Mouse (Mus musculus) heart, adult 8-10 months (tissue): ENCODE results near the gene Zfp652. TPM values are rescaled to one million over a fixed set of nuclear protein-coding genes. Genes with fewer than 3 reads are reported as not detected.
"Not testable (repeated sequence)": the region's sequence is repeated elsewhere in the genome, so short reads cannot be mapped to it uniquely, and the experiment has no call there.

Experiments used
- DNase-seq: peaks from one replicate; pipeline ENCODE4 v3.0.0; 2022; ENCODE audit warnings: low spot score
- total RNA-seq, 4 experiments: library from RNA; stranded (reverse); gene quantifications; 2 replicates each; pipeline ENCODE4 v1.2.4; 2022

Zfp652 gene
- total RNA-seq, 4 experiments from 2014 or later: 49.0 to 60.2 (median 53.5) TPM

DNA sequence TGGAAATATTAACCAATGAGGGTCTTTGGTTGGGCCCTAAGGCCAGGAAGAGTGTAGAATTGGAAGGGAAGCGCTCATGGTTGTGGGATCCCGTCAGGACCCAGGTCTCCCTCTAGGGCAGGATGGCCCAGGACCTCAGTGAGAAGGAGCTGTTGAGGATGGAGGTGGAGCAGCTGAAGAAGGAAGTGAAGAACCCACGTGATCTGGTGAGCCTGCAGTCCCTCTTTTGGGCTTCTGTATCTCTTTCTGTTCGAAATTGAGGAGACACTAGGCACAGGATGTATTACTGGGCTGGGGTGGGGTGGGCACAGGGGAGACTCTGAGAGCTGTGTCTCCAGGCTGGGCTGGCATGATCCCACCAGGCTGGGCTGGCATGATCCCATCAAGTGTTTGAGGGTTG lies 132.5 kb downstream of the Zfp652 start:
- no peak for DNase-seq

DNA sequence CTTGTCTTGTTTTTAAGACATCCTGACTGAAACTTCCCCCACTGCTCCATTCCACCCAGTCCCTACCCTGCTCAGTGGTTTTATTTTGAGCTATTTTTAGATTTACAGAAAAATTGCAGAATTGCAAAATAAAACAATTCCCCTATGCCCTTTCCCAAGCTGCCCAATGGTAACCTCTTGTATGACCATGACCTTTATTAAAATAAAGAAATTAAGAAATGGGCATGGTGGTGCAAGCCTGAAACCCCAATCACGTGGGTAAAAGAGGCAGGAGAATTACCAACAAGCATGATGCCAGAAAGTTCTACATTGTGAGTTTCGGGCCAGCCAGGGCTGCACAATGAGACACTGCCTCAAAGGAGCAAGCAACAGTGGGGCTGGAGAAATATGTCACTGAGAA lies 138.4 kb downstream of the Zfp652 start:
- DNase-seq: no peak

DNA sequence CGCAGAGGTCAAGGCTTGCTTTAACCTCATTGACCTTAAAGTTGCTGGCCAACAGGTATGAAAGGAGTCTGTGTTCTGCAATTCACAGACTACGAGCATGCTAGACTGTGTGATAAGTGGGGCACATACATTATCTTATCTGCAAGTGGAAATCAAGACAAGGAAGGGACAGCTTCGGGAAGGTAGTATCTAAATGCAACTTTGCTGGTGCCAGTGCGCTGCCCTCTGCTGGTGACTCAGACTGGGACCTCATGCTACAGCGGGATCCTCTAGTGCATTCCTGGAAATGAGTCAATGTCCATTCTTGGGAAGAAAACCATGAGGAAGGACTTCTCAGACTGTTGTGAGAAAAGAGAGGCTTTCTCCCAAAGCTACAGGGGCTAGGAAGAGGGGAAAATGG lies 141.2 kb downstream of the Zfp652 start:
- no peak for DNase-seq

DNA sequence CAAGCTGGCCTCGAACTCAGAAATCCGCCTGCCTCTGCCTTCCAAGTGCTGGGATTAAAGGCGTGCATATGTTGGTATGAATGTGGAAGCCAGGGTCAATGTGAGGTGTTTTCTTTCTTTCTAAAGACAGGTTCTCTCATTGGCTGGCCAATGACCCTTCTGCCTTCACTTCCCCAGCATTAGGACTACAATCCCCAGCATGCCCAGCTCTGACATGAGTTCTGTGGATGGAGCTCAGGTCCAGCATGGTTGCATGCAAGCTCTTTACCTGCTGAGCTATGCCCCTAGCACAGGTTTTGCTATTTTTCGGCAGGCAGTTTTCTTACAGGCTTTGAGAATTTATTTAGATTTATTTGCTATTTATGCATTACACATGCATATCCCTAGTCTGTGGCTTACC lies 144.8 kb downstream of the Zfp652 start:
- no peak for DNase-seq

DNA sequence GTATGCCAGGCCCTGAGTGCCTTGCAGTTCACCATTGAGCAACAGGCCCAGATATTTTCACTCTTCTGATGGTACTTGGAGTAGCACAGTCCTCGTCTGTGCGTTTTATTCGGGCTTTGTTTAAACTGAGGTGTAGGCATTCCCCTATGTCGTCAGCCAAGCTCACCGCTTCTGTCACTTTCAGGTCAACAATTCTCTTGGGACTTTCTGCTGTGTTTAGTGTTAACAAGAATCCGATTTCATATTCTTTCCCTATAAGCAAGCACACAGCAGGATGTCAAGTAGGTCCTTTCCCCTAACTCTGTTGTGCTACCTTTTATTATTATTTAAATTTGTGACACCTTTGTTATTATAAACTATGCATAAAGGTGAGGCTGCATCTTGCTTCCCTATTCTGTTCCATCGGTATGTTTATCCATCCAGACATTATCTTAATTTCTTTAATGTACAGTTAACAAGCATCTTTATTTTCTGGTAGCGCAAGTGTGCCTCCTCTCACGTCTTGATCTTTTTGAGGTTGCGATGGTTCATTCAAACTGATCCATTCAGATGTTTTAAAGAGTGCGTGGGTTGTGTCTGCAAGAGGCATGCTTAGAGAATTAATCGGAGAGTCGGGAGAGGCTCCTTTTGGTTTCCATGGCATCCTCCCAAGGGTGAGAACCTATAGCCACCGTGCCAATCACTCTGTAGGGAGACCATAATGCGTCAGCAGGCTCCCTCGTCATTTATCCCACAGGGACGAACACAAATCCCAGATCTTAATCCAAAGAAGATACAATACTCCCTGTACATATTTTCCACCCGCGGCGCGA lies 145.4 kb downstream of the Zfp652 start:
- no peak for DNase-seq

DNA sequence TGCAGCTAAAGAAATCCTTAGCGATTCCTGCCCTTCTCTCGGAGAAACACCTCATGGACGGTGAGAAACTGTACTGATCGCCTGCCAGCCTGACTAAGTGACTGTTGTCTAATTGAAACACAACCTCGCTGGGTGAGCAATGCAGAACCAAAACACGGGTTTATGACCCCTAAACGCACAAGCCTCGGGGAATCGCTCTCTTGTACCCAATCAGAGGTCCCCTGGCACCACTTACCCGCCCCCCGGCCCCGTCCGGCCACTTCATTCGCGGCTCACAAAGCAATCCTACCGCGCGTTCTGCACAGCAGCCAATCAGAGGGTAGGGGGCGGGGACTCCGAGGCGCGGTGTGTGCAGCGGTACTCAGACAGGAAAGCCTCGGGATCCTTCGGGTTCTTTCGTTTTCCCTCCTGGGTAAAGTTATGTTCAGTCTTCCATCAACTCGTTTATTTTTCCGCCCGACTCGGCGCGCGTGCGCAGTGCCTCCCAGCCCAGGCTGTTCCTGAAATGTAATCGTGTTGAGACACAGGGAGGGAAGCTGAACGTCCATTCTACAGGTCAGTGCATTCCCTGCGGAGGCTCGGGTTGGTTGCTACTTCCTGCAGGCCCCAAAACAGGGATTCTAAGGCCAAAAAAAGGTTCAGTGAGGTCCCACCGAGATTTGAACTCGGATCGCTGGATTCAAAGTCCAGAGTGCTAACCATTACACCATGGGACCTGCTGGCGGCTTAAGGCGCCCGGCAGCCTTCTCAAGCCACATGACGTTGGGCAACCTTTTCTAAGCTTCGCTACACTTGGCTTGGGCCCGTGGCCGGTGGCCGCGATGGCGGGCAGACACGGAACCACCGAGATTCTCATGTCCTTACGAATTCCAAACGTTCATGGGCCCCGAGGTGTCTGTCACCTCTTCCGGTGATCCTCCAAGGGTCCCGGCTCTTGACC lies 146.3 kb downstream of the Zfp652 start:
- peak; percentile 96 for DNase-seq

DNA sequence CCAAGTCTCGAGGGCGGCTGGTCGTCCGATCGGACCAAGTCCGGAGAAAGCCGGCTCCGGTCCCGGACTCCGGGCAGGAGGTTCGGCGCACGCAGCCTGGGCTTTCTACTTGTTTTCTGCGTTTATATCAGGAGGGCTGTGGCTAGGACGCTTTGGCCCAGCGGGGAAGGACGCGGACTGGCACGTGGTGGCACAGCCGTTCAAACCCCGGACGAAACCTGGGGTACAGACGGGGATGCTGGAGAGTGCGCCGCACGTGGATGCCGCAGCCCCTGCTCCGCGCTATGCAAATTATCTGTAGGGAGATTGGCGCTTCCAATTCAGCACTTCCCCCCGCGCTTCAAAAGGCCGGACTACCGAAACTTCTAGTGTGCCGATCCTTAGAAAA lies 147.0 kb downstream of the Zfp652 start:
- DNase-seq: peak; percentile 63

DNA sequence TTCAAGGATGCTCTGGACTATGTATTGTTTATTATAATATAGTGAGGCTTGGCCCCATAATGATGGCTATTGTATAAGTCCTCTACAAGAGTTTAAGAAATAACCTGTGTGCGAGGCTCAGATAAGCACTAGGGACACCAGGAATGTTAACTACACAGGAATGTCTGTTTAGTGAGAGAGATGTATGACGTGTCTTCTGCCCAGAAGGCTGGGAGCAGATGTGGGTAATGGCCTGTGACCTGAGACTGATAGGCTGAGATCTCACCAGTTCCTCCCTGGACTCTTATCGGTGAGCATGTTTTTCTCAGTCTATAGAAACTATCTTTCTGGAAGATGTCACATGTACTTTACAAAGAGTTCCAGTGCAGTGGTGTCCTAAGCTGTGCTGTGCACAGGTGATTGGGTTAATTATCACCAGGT lies 147.6 kb downstream of the Zfp652 start:
- no peak for DNase-seq

DNA sequence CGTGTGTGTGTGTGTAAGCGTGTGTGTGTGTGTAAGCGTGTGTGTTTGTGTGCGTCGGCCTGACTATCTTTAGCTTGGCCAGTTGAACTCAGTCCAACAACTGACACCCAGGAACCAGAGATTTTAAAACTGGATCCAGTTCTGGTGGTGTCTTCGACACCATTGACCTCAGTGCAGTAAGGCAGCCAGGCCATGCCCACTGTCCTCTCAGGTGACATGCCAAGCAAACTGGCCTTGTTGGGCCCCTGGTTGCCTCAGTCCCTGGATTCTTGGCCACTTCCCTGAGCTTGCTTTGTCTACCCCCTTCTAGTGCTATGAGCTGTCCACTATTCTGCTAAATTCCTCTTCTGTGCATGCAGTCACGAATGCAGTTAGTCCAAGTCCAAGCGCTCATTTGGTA lies 148.9 kb downstream of the Zfp652 start:
- DNase-seq: no peak

DNA sequence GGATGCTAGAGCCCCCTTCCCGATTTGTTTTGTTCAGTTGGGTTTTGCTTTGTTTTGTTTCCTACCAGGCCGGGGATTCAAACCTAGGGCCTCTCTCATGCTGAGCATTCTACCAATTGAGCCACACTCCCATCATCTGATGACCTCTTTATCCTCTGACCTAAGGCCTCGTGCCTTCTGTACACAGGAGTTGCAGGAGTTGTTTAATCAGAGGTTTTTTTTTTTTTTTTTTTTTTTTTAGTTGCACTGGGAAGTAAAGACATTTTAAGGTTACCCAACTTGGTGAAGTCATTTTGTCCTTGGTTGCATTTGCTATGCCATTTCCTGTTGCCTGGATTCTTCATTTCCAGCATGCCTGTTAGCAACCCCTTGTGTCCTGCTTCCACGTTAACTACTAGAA lies 157.0 kb downstream of the Zfp652 start:
- DNase-seq: no peak

DNA sequence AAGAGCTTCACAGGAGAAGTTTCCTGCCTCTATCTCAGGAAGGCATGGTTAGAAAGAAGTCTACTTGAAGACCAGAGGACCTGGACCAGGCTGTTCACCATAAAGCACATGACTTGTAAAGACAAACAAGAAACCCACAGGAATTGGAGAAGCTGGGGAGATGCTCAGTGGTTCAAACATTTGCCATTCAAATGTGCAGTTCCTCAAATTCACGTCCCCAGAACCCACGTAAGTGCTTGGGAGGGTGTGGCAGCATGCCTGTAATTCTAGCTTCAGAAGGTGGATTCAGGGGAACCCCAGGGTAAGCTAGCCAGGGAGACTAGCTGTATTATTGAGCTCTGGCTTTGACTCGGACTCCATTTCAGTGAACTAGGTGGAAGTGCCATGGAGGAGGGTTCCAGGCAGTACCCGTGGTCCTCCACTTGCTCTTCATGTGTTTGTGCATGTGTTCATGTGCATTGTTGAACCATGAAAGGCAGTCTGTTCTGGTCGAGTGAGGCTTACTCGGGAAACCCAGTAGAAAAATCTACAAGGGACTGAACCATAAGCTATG lies 157.5 kb downstream of the Zfp652 start:
- no peak for DNase-seq

DNA sequence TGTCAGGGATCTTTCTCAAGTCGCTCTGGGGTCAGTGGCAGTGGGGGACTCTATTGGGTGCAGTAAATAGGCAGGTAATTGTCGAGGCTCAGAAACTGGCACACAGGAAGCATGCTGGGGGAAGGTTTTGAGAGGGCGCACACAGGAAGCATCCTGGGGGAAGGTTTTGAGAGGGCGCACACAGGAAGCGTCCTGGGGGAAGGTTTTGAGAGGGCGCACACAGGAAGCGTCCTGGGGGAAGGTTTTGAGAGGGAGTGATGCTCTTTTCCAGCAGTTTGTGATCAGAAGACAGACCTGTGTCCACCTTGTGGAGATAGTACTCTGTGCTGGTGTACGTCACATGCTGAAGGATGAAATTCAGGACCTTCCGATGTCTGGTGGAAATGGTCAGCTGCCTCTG lies 163.3 kb downstream of the Zfp652 start:
- no peak for DNase-seq

DNA sequence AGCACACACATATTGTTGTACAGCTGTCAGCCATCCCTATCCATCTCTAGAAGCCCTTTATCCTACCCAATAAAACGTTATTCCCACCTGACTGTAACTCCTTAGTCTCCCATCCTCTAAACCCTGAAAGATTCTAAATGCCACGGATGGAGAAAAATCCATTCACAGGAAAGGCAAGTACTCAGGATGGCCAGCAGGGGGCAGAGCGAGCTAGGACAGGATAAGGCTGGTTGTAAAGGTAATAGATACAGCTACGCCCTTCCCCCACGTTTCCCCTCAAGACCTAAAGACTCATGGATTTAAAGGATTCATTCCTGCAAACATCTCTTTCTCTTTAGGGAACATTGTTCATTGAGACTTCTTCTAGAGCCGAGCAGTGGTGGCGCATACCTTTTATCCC lies 163.8 kb downstream of the Zfp652 start:
- no peak for DNase-seq

DNA sequence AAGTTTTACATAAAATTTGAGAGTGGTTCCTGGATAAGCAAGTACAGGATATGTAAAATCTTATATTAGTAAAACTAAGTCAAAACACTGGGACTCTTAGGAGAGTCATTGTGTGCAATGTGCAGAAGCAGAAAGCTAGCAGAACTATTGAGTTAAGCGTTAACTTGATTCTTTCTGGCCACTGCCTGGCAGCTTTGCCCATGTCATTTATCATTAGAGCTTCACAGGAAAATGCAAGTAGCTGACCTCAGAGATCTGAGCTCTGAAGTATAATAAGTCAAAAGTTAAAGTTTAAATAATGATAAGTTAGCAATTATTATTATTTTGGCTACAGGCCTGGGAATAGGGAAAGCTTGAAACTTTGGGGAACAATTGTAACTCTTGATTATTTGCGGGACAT lies 167.4 kb downstream of the Zfp652 start:
- DNase-seq: not testable (repeated sequence)

Other genes with a start within 250 kb of the Zfp652 start
- under 1 TPM; 0.41 to 0.76 (median 0.50) TPM for gene Nxph3, start 198.1 kb upstream of the Zfp652 start, total RNA-seq
- gene Ngfr, start 124.9 kb upstream of the Zfp652 start, total RNA-seq: under 1 TPM; 0.29 to 0.52 (median 0.47) TPM
- 100 to 1,000 TPM; 379 to 441 (median 399) TPM for gene Phb, start 45.7 kb upstream of the Zfp652 start, total RNA-seq
- gene B130006D01Rik, start 10.9 kb downstream of the Zfp652 start, total RNA-seq: under 1 TPM; 0.32 to 0.57 (median 0.42) TPM
- 100 to 1,000 TPM; 171 to 185 (median 175) TPM for gene Phospho1, start 111.8 kb downstream of the Zfp652 start, total RNA-seq
- 10 to 100 TPM; 11.6 to 19.0 (median 15.7) TPM for gene Gngt2, start 124.5 kb downstream of the Zfp652 start, total RNA-seq
- gene Abi3, start 129.8 kb downstream of the Zfp652 start, total RNA-seq: 10 to 100 TPM in 1 of 4 experiments, 1 to 10 TPM in 3; 7.3 to 10.8 (median 8.8) TPM
- gene B4galnt2, start 202.2 kb downstream of the Zfp652 start, total RNA-seq: not detected